In genomic region chr1:127785882-127786281, GRCm38 (mm10) we compare ENCODE assay signal across 23 mouse cellular contexts. TPM values are rescaled to one million over a fixed set of nuclear protein-coding genes. Genes with fewer than 3 reads are reported as not detected.
DNase-seq lines count a peak whose midpoint lies in the region; ATAC-seq and TF ChIP-seq lines count a peak whose summit lies in the region.
"Had no signal": no experiment of that assay in that cellular context is flagged by ENCODE, and none has a peak within 500 bp of the region (broad histone marks: within the 10 kb centered on the region; RNA-seq: fewer than 3 reads in every experiment).

No protein-coding gene starts in this region.

- no peak for TF ChIP-seq POLR2A in MEL (IDR thresholded peaks at IDR 0.05; ENCODE audit: control insufficient read depth in 1 of 2, insufficient read depth in 1 of 2, low read depth in 1 of 2, low read length in 2 of 2, poor library complexity in 1 of 2)

- H3K4me1 ChIP-seq in heart, postnatal 0 days (ENCODE audit: control insufficient read depth, insufficient read depth): peaks cover 64% of the 10 kb centered on the region
- peaks cover 41% of the 10 kb centered on the region for H3K4me1 ChIP-seq in heart, embryonic 11.5 days (ENCODE audit: control insufficient read depth, insufficient read depth, low read length)
- peaks cover 25 to 28% of the 10 kb centered on the region in 2 experiments for H3K4me1 ChIP-seq in MEL (ENCODE audit: control insufficient read depth in 1 of 2, insufficient read depth in 2 of 2, low read length in 2 of 2)

- ATAC-seq in heart, postnatal 0 days (ENCODE audit: insufficient read depth, low read depth): no peak
- no peak for ATAC-seq in heart, embryonic 11.5 days (replicated peaks; ENCODE audit: insufficient number of reproducible peaks, low FRiP score, low TSS enrichment)
- peak; percentile 72 to 74 for ATAC-seq in hematopoietic stem cell, adult 5-6 weeks (replicated peaks in 1 of 2; ENCODE audit: insufficient read depth in 1 of 2, low FRiP score in 2 of 2, low TSS enrichment in 1 of 2, low read depth in 1 of 2, poor library complexity in 2 of 2, severe bottlenecking in 2 of 2)
- ATAC-seq: forebrain, embryonic 14.5 days; hindbrain, embryonic 16.5 days; inflammation-experienced regulatory T-cells, adult 6 months had no signal

- TF ChIP-seq CTCF in heart, postnatal 0 days (IDR thresholded peaks at IDR 0.05; ENCODE audit: low read depth): no peak
- TF ChIP-seq CTCF in MEL (IDR thresholded peaks at IDR 0.05 in 2 of 3, conservative IDR thresholded peaks at IDR 0.05 in 1 of 3; ENCODE audit: control insufficient read depth in 1 of 3, insufficient read depth in 1 of 3, low read depth in 2 of 3, low read length in 3 of 3, poor library complexity in 1 of 3, severe bottlenecking in 1 of 3): no peak
- TF ChIP-seq CTCF in layer of hippocampus, adult 2 months (conservative IDR thresholded peaks at IDR 0.05): no peak

- H3K36me3 ChIP-seq in heart, postnatal 0 days (replicated peaks; ENCODE audit: control insufficient read depth, insufficient read depth, low read length): no peaks in the 10 kb centered on the region
- H3K36me3 ChIP-seq in heart, embryonic 11.5 days (ENCODE audit: control insufficient read depth, insufficient read depth, low read length): peaks cover 2% of the 10 kb centered on the region; the same call in 1 of the 2 replicates
- peaks cover 8 to 68% of the 10 kb centered on the region in 2 experiments for H3K36me3 ChIP-seq in MEL (ENCODE audit: control insufficient read depth in 1 of 2, insufficient read depth in 2 of 2, low read length in 2 of 2)
- H3K36me3 ChIP-seq: embryonic facial prominence, embryonic 15.5 days; heart, embryonic 10.5 days; heart, embryonic 15.5 days; hindbrain, embryonic 12.5 days had no signal

- no peak overlapping the region for H3K4me2 ChIP-seq in heart, postnatal 0 days (ENCODE audit: low read depth, low read length)
- no peak overlapping the region for H3K4me2 ChIP-seq in heart, embryonic 11.5 days
- H3K4me2 ChIP-seq: embryonic facial prominence, embryonic 15.5 days; heart, embryonic 15.5 days; hindbrain, embryonic 12.5 days had no signal

- no peak for DNase-seq in heart, postnatal 0 days (ENCODE audit: low spot score)
- DNase-seq in MEL (ENCODE audit: low read depth, low spot score): peak; percentile 55
- DNase-seq in T-cell, adult 2 months (ENCODE audit: low spot score): no peak
- DNase-seq in layer of hippocampus, adult 2 months (ENCODE audit: low spot score in 2 of 2): no peak
- DNase-seq: adrenal gland, postnatal 14 days; cerebellum, adult 11-12 months; cerebellum, adult 9-10 months; cerebellum, postnatal 25 days; gastrocnemius, adult 2 months; gastrocnemius, postnatal 25 days; heart, adult 18-20 months; heart, postnatal 36 days had no signal

- TF ChIP-seq RAD21 in MEL (IDR thresholded peaks at IDR 0.05; ENCODE audit: low read depth, low read length): no peak

- TF ChIP-seq EP300 in heart, postnatal 0 days (IDR thresholded peaks at IDR 0.05; ENCODE audit: low read depth): no peak
- TF ChIP-seq EP300 in MEL (IDR thresholded peaks at IDR 0.05; ENCODE audit: low read depth in 1 of 2, low read length in 2 of 2): peak in 1 of 2 experiments; percentile 55; a peak in 1 of 4 replicates

- peaks cover 88% of the 10 kb centered on the region for H3K79me2 ChIP-seq in MEL (ENCODE audit: control insufficient read depth, insufficient read depth, low read length, poor library complexity)

- no peaks in the 10 kb centered on the region for H3K9me3 ChIP-seq in heart, postnatal 0 days (replicated peaks; ENCODE audit: control insufficient read depth, low read length)
- H3K9me3 ChIP-seq in heart, embryonic 11.5 days (replicated peaks; ENCODE audit: control insufficient read depth, low read length): no peaks in the 10 kb centered on the region
- no peaks in the 10 kb centered on the region for H3K9me3 ChIP-seq in MEL (replicated peaks; ENCODE audit: insufficient read depth, low read length)
- H3K9me3 ChIP-seq: embryonic facial prominence, embryonic 15.5 days; forebrain, embryonic 10.5 days; heart, embryonic 10.5 days; heart, embryonic 15.5 days; hindbrain, embryonic 12.5 days had no signal

- 0 out of 2 replicates have a peak overlapping the region, but pooled peaks have one; percentile 15 for H3K27ac ChIP-seq in heart, postnatal 0 days (ENCODE audit: low read depth)
- H3K27ac ChIP-seq in heart, embryonic 11.5 days (ENCODE audit: low read depth, low read length): no peak overlapping the region
- H3K27ac ChIP-seq in MEL (ENCODE audit: control insufficient read depth, low read depth, low read length): no peak overlapping the region
- H3K27ac ChIP-seq in layer of hippocampus, adult 2 months: no peak overlapping the region
- H3K27ac ChIP-seq: embryonic facial prominence, embryonic 15.5 days; forebrain, embryonic 10.5 days; gastrocnemius, adult 2 months; heart, embryonic 10.5 days; heart, embryonic 15.5 days; hindbrain, embryonic 12.5 days had no signal

- WGBS in heart, postnatal 0 days: 13% methylated on average over 1 of the region's 1 CpGs
- 48% methylated on average over 1 of the region's 1 CpGs for WGBS in heart, embryonic 11.5 days (ENCODE audit: insufficient replicate concordance)

- no peak overlapping the region for H3K4me3 ChIP-seq in heart, postnatal 0 days (ENCODE audit: low read depth, low read length)
- no peak overlapping the region for H3K4me3 ChIP-seq in heart, embryonic 11.5 days (ENCODE audit: low read depth, low read length)
- no peak overlapping the region for H3K4me3 ChIP-seq in MEL (ENCODE audit: control insufficient read depth in 1 of 2, insufficient read depth in 1 of 2, low read depth in 2 of 2, low read length in 2 of 2)
- H3K4me3 ChIP-seq in layer of hippocampus, adult 2 months: no peak overlapping the region
- H3K4me3 ChIP-seq: embryonic facial prominence, embryonic 15.5 days; erythroblast, embryonic 14.5 days; forebrain, embryonic 10.5 days; gastrocnemius, adult 2 months; heart, embryonic 10.5 days; heart, embryonic 15.5 days; hindbrain, embryonic 12.5 days had no signal

- no peak overlapping the region for H3K9ac ChIP-seq in heart, postnatal 0 days (replicated peaks; ENCODE audit: low read depth, low read length)
- no peak overlapping the region for H3K9ac ChIP-seq in heart, embryonic 11.5 days (ENCODE audit: low read depth, low read length)
- H3K9ac ChIP-seq in MEL (ENCODE audit: control insufficient read depth, low read depth, low read length, poor library complexity, severe bottlenecking): no peak overlapping the region
- H3K9ac ChIP-seq: embryonic facial prominence, embryonic 15.5 days; heart, embryonic 15.5 days; hindbrain, embryonic 12.5 days had no signal

- no peaks in the 10 kb centered on the region for H3K27me3 ChIP-seq in heart, postnatal 0 days (ENCODE audit: control insufficient read depth, insufficient read depth, low read length)
- H3K27me3 ChIP-seq in heart, embryonic 11.5 days (ENCODE audit: control insufficient read depth, insufficient read depth, low read length): no peaks in the 10 kb centered on the region
- H3K27me3 ChIP-seq in MEL (ENCODE audit: control insufficient read depth in 1 of 2, insufficient read depth in 2 of 2, low read length in 2 of 2): no peaks in the 10 kb centered on the region
- H3K27me3 ChIP-seq: embryonic facial prominence, embryonic 15.5 days; heart, embryonic 15.5 days; hindbrain, embryonic 12.5 days had no signal

TF ChIP-seq in MEL, 35 proteins besides CTCF, POLR2A, EP300 and RAD21 (continues in another document):
- TF ChIP-seq HCFC1 (IDR thresholded peaks at IDR 0.05; ENCODE audit: low read depth, low read length) (no peak), JUND (IDR thresholded peaks at IDR 0.05; ENCODE audit: low read depth, low read length) (no peak), ELF1 (IDR thresholded peaks at IDR 0.05; ENCODE audit: low read depth, low read length) (no peak), TCF12 (IDR thresholded peaks at IDR 0.05; ENCODE audit: low read depth, low read length) (no peak), POLR2AphosphoS2 (IDR thresholded peaks at IDR 0.05; ENCODE audit: low read length) (no peak), NELFE (IDR thresholded peaks at IDR 0.05; ENCODE audit: low read depth, low read length) (no peak), NRF1 (IDR thresholded peaks at IDR 0.05; ENCODE audit: insufficient read depth, low read depth, low read length, poor library complexity, severe bottlenecking) (no peak), SMC3 (IDR thresholded peaks at IDR 0.05; ENCODE audit: low read depth, low read length) (no peak), SIN3A (IDR thresholded peaks at IDR 0.05; ENCODE audit: low read length) (peak; percentile 33; the same call in 1 of the 2 replicates), MYB (IDR thresholded peaks at IDR 0.05; ENCODE audit: low read depth, low read length) (no peak), USF2 (IDR thresholded peaks at IDR 0.05; ENCODE audit: borderline replicate concordance in 1 of 2, insufficient read depth in 1 of 2, low read depth in 1 of 2, low read length in 2 of 2) (no peak), E2F4 (IDR thresholded peaks at IDR 0.05; ENCODE audit: borderline replicate concordance, low read depth, low read length) (no peak), ZNF384 (IDR thresholded peaks at IDR 0.05; ENCODE audit: low read depth, low read length) (no peak), MAFK (IDR thresholded peaks at IDR 0.05; ENCODE audit: borderline replicate concordance, low read depth, low read length) (no peak), ETS1 (IDR thresholded peaks at IDR 0.05; ENCODE audit: low read depth, low read length) (peak; percentile 72)

RNA-seq across cellular contexts. Expression of gene Ccnt2, which starts 11.9 kb away (rescaled TPM):
- 26.6 and 30.6 TPM in 2 replicates for total RNA-seq in heart, postnatal 0 days (2014; rRNA removed; ENCODE audit: low replicate concordance)
- 37.4 and 42.4 TPM in 2 replicates for polyA plus RNA-seq in heart, postnatal 0 days (2015; fragmentation: Nextera tagmentation; extraction: Ambion mirVana)
- 66.7 and 73.2 TPM in 2 replicates for polyA plus RNA-seq in heart, embryonic 11.5 days (2014; fragmentation: Nextera tagmentation; extraction: Ambion mirVana)
- 19.9 and 20.6 TPM in 2 replicates for total RNA-seq in MEL (2012; rRNA removed)
- polyA plus RNA-seq in MEL (2012; ENCODE audit: insufficient read depth in 1 of 2, insufficient read length in 2 of 2, low read depth in 1 of 2, low replicate concordance in 2 of 2, missing spikeins in 1 of 2): 10 to 100 TPM; 26.7 to 31.5 TPM
- 53.3 and 56.6 TPM in 2 replicates for total RNA-seq in hematopoietic stem cell, adult 5-6 weeks (2017)
- 10 to 100 TPM; 64.8 to 76.0 TPM for total RNA-seq in layer of hippocampus, adult 2 months (2021)

RNA-seq across cellular contexts. Expression of gene Acmsd, which starts 56.7 kb away (rescaled TPM):
- total RNA-seq in heart, postnatal 0 days (2014; rRNA removed; ENCODE audit: low replicate concordance): 0.12 TPM in 1 of 2 replicates, not detected in the other
- 0.05 and 0.18 TPM in 2 replicates for polyA plus RNA-seq in heart, postnatal 0 days (2015; fragmentation: Nextera tagmentation; extraction: Ambion mirVana)
- 0.86 and 1.3 TPM in 2 replicates for polyA plus RNA-seq in heart, embryonic 11.5 days (2014; fragmentation: Nextera tagmentation; extraction: Ambion mirVana)
- 3.9 and 4.4 TPM in 2 replicates for total RNA-seq in MEL (2012; rRNA removed)
- 1 to 10 TPM in 1 of 2 experiments, not detected in 1; 4.3 TPM for polyA plus RNA-seq in MEL (2012; ENCODE audit: insufficient read depth in 1 of 2, insufficient read length in 2 of 2, low read depth in 1 of 2, low replicate concordance in 2 of 2, missing spikeins in 1 of 2)
- total RNA-seq in hematopoietic stem cell, adult 5-6 weeks (2017): 3.8 TPM in 1 of 2 replicates, not detected in the other
- total RNA-seq in layer of hippocampus, adult 2 months (2021): not detected
- total RNA-seq: gastrocnemius, adult 2 months; gastrocnemius, postnatal 25 days; heart, adult 18-20 months had no signal
- polyA plus RNA-seq: forebrain, embryonic 14.5 days; inflammation-experienced regulatory T-cells, adult 6 months had no signal

Comparison
In these comparisons a context has a peak if more than half of its experiments do, and no peak if none do; other contexts are left out.
1. ATAC-seq: peak in hematopoietic stem cell, adult 5-6 weeks (2 of 2); none in heart, postnatal 0 days (single experiment) and heart, embryonic 11.5 days (single experiment).